Mouse (Mus musculus): ENCODE measurements around the gene E2f2.

Gene E2f2

DNA sequence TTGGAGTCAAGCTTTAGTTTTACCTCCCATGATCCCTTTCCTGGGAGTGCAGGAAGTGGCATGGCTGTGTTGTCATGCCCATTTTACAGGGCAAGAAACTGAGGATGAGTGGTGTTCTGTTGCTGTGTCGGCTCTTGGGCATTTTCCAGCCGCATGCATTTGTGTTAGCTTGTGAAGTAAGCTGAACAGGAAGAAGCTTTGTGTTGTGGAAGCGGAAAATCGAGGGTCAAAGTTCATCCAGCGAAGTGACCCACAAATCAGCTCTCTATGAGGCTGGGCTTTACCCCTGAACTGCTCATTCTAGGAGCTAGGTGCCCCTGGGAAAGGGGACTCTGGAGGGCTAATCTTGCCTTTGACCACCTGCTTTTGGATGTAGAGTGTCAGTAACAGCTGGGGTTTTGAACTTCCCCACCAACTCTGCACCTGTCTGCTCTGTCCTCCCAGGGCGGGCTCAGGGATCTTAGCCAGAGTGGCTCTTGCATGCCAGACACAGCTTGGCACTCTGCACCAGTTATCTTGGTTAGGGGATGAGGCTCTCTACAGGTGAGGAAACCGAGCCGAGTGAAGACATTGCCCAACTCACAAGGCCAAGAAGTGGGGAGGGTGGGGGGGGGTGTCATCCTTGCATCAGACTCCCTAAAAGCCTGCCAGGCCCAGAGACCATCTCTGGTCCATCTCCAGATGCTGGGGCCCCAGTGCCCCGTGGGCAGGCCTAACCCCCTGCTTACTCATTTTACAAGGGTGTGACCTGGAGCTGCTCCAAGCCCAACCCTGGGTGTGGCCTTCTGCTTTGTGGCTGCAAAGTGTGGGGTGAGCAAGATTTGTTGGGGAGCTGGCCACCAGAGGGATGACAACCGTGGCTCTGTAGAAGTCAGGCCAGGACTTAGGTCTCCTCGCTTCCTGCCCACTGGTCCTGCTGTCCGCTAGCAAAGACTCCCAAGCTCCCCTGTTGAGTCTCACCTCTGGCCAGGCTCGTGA lies 2.3 kb downstream of the E2f2 start:
- no peak for DNase-seq (ENCODE audit: low read depth, low spot score)

DNA sequence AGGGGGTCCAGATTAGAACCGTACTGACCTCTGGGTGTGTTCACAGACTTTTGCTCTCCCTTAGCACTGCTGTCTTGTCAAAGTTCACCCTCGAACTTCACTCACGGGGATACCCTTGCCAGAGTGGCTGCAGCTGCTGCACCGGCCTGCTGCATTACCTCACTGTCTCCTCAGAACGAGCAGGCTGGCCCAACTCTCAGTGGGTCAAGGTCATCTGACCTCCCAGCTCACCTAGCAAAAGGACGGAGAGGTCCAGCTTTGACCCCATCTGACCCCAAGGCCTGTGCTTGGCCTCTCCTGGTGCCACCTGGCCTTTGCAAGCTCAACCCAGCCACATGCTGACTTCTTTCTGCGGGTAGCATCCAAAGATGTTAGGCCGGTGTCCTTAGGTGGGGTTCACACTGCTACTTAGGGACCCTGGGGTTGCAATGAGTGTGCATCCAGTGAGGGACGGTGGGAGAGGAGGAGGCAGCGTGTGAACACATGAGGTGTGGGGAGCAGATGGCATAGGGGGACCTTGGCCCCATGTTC lies 3.9 kb downstream of the E2f2 start:
- DNase-seq (ENCODE audit: low read depth, low spot score): no peak

DNA sequence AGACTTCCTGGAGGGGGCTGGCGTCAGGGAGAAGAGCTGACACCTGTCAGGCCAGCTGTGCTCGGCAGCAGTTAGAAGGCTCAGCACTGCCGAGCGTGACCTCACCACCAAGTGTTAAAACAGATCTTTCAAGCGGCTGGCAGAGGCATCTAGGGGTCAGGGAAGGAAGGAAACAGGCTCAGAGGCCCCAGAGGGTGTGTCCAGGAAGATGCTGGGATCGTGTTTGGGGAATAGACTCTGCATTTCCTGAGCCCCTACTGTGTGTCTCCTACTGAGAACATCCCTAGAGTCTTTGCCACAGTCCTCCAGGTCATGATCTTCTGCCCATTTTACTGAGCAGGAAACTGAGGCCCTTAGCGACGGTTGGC lies 5.0 kb downstream of the E2f2 start:
- no peak for DNase-seq (ENCODE audit: low read depth, low spot score)

DNA sequence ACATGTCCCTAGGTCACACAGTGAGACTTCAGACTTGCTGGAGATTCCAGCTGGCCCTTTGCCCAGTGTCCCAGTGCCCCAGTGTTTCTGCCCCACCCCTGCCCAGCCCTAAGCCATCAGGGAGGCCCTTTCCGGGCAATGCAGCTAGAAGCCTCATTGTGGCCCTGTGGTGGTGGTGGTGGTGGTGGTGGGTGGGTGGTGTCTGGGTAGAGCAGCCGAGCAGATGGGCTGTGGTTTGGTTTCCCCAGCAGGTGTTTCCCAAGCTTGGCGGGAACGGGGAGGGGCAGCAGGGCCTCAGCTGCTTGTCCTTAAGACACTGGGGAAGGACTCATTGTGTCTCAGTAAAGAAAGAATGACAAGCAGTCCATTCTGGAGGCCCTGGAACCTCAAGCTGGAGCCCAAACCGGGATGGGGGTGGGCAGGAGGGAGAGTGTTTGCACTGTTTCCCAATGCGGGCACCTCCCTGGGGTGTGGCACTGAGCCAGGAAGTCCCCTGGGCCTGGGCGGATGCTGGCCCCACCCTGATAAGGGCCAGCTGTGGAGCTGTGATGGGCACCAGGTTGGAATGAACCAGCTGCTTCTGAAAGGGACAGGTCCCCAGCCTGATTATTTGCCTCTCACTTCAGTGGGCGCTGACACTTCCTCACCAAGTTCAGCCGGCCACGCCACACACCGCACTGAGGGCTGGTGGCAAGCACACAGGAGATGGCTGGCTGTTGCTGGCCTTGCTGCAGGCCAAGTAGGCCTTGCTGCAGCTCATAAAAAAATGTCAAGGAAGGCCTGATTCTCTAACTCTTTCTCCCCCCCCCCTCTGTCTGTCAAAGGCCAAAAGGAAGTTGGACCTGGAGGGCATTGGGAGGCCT lies 5.6 kb downstream of the E2f2 start:
- no peak for DNase-seq (ENCODE audit: low read depth, low spot score)

DNA sequence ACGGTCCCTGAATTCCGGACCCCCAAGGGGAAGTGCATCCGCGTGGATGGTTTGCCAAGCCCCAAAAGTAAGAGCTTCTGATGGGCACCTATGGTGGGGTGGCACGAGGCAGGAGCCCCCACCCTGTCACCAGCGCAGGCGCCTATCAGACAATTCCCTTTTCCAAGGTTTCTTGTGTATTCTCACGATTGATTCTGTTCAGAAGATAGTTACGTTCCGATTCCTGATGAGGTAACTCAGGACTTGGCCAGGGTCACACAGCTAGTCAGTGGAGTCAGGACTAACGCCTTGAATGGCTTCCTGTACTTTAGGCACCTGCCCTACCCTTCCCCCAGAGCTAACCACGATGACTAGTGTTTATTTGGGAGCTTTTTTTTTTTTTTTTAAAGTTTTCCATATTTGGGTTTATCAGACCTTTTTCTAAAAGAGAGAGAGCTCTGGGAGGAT lies 6.3 kb downstream of the E2f2 start:
- DNase-seq (ENCODE audit: low read depth, low spot score): no peak

DNA sequence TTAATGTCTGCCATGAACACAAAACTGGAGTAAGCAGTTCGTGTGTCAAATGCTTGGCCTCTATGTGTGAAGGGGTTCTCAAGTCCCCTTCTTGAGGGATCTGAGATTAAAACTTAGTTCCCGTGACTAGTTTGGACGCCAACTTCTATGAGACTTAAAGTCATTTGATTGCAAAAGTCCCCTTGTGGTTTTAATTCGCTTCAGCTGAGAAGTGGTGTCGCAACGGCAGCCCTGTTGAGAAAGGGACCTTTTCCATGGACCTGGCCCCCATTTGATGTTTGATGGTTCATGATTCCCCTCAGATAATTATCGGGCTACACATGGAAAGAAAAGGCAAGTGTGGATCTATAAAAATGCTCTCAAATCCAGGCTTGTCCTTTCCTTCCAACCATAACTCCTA lies 7.3 kb downstream of the E2f2 start:
- DNase-seq (ENCODE audit: low read depth, low spot score): no peak

DNA sequence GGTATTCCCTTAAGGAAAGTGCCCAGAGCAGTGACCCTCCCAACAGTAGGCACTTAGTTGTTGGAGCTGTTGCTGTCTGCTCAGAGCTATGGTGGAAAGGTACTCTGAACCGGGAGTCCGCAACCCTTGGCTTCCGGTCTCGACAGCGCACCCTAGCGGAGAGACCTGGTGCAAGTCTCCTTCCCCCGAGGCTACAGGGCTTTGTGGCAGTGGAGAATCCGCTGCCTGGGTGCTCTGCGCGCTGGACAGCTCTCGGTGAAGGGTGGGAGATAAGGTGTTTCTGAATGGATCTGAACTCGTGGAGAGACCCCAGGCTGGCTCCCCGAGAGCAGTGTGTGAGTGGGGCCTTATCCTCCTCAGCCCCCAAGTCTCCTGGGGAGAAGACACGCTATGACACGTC lies 7.8 kb downstream of the E2f2 start:
- DNase-seq (ENCODE audit: low read depth, low spot score): peak; percentile 91

DNA sequence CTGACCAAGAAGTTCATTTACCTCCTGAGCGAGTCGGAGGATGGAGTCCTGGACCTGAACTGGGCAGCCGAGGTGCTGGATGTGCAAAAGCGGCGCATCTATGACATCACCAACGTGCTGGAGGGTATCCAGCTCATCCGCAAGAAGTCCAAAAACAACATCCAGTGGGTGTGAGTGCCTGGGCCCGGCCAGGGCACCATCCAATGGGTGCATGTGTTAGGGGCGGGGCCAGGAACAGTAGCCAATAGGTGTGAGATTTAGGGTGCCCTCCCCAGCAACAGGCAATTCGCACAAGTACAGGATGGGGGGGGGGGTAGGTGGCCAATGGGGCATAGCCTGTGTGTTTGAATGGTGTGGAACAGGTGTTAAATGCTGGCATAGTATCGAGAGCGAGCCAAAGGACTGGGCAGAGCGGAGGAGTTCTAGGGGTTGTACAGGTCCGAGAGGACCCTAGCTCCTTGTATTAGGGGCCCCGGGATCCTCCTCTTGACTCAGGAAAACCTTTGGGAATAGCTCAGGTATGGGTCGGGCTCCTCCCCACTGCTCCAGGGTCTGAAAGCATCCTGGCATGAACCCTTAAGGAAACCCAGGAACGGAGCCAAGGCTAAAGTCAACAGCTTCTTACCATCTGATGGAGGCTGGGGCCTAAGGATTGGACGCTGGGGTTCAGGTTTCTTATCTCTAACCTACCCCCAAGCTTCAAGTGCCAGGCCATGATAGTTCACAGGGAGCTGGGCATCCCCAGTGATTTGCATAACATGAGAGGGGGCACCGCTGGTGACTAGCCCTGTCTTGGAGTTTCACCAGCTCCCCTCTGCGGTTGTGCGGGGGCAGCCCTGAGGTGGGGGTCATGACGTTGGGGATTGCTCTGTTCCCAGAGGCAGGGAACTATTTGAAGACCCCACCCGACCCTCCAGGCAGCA lies 8.5 kb downstream of the E2f2 start:
- DNase-seq (ENCODE audit: low read depth, low spot score): peak; percentile 84

DNA sequence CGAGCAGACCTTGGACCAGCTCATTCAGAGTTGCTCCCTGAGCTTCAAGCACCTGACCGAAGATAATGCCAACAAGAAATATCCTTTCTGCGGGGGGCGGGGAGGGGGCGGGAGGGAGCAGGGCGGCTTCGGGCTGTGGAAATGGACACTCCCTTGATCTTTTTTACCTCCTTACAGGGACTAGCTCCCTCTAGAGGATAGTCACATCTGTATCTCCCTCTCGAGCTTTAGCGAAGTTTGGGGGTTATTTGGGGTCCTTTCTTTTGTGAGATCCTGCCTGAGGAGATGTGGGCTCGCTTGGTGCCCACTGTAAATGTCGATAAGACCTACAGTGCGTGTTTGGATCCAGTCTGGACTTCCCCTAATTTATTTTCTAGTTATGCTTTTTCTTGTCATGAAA lies 9.2 kb downstream of the E2f2 start:
- no peak for DNase-seq (ENCODE audit: low read depth, low spot score)

DNA sequence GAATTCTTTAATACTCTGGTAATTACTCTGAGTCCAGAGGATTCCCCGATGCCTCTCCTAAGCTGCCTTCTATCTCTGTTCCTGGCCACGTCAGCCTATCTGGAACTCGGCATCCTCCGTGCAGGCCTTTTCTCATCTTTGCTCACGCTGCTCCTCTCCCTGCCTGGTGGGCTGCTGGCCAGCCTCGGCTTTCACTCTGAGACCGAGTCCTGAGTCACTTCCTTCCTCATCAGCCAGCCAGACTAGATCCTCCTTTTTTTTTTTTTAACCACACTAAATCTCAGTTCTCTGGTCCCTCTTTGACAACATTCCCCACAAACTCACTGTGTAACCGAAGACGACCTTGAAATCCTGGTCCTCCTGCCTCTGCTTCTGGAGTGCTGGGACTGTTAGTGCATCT lies 13.2 kb downstream of the E2f2 start:
- no peak for DNase-seq (ENCODE audit: low read depth, low spot score)

DNA sequence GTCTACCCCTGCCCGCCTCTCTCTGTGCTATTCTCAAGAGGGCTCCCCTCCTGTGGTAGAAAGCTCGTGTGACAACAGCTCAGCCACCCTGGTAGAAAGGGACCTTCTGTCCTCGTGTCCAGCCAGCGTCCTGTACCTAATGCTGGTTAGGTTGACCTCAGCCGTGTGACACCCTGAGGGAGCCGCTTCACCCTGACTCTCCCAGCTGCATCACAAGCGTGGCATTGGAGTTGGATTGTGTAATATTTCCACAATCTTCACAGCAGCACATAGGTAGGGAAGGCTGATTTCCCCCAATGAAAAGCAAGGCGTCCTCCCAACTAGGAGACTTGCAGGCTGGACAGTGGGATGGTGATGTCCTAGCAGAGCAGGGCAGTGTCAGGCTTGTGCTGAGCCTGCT lies 14.1 kb downstream of the E2f2 start:
- no peak for DNase-seq (ENCODE audit: low read depth, low spot score)

DNA sequence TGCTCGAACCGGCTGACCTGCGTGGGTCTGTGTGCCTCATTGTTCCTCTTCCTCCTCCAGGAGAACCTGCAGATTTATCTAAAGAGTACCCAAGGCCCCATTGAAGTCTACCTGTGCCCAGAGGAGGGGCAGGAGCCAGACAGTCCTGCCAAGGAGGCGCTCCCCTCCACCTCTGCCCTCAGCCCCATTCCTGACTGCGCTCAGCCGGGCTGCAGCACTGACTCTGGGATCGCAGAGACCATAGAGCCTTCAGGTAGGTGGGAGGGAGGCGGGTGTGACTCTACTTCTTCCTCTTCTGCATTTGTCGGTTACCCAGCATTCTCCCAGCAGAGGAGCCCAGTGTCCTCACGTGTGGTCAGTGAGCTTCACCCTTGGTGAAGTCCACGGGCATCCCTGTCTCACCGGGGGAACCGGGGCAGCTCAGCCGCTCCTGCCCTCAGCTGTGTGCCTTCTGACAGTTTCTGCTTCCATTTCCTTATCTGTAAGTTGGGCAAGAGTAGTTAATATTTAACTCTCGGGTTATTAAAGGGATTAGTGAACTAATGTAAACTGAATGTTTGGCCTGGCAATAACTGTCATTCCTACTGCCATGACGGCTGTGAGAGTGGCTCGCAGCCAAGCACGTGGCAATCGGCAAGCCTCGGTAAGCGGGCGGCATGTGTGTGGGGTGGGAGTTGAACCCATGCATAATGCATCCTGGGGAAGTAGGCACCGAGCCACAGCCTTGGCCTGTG lies 14.7 kb downstream of the E2f2 start:
- no peak for DNase-seq (ENCODE audit: low read depth, low spot score)

DNA sequence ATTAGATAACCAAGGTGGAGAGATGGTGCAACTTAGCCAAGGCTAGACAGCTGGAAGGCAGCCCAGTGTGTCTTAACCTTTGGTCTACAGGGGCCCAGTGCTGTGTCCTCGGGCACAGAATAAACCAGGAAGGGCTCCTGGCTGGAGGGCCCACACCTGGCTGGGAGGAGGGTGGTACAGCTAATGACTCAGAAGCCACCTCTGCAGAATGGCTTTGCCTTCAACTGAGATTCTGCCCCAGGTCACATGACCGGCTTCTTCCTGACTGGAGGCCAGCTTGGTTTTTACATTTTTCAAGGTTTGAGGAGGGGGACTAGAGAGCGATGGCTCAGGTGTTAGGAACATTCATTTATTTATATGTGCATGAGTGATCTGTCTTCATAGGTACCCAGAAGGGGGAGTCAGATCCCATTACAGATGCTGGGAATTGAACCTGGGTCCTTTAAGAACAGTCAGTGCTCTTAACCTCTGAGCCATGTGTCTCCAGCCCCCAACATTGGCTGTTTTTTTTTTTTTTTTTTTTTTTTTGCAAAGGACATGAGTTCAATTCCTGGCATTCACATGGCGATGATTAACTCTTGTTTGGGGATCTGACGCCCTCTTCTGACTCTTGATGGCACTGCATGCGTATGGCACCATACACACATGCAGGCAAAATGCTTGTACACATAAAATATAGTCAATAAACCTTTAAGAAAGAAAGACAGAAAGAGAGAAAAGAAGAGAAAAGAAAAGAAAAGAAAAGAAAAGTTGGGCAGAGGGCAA lies 17.0 kb downstream of the E2f2 start:
- DNase-seq (ENCODE audit: low read depth, low spot score): no peak

DNA sequence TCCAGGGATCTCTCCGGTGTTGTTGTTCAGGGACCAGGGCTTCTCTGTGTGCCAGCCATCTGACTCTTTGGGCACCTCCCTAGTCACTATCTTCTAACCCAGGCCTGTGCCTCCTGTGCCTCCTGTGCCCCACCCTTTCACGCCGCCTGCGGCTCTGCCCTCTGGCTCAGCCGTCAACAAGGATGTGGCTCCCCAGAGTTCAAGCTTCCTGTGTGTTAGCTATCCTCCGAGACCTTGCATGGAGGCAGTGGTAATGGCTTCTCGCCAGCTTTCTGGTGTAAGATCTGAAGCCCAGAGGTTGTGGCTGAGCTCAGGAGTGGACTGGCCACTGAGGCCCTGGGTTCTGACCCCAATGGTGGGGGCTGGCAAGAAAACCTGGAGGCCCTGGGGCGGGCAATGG lies 17.7 kb downstream of the E2f2 start:
- DNase-seq (ENCODE audit: low read depth, low spot score): no peak

DNA sequence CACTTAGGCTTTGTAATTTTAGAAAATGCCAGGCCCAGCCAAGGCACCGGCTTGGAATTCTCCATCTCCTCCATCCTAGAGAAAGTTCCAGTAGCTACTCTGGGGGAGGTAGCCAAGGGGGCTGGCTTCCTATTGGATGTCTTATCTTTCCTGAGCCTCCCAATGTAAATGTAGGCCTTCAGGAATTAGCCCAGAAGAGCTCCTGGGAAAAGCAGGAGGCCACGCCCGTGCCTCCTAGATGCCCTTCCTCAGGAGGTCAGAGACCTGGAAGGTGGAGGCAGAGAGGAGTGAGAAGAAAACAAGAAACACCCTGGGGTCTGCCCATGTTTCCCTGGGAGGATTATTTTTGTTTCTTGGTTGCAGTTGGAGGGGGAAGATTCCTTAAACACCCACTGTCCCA lies 21.4 kb downstream of the E2f2 start:
- no peak for DNase-seq (ENCODE audit: low read depth, low spot score)

DNA sequence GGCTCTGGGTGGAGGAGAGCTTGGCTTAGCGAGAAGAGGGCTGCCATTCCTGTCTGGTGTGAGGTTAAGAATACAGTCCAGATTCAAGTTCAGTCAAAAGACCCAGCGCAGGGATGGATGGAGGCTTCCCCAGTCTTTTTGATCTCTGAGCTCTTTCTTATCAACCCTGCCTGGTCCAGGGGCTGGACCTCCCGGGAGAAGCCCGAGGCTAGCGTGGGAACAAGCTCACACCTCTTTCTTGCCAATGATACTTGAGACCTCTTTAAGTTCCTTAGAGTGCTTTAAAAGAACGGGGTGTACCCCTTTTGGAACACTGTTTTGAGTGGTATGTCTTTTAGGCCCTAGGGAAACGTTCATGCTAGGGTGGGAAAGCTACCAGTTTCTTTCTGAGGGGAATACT lies 22.8 kb downstream of the E2f2 start:
- DNase-seq (ENCODE audit: low read depth, low spot score): no peak

DNA sequence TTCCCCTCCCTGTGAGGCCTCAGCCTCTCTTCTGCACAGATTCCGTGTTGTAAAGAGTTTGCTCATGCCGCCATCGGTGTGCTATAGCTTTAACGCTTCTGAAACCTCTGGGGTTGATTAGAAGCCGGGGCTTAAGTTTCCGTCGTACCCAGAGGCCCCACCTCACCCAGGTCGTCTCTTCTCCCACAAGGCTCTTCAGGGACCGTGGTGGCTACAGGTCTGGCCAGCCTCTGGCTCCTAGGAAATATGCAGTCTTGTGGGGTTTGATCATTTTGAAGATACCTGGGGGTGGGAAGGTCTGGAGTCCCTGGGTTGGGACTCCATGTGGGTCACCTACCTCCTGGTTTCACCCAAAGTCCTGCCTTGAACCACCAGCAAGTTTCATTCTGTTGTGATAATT lies 23.4 kb downstream of the E2f2 start:
- no peak for DNase-seq (ENCODE audit: low read depth, low spot score)

DNA sequence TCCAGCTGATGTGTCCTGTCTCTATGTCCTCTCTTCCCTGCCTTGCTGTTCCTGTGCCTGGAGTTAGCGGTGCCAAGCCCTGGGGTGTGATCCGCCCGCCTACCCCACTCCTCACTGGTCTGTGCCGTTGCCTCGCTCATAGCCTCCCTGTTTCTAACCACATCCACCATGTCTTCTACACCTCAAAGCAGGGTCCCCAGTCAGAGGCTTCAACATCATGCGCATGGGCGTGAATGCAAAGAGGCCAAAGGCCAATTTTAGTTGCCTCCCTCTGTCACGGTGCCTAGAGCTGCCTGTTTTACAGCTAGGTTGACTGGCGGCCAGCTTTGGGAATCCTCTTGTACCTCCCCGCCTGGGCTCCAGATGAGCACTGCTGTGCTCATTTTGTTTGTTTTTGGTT lies 24.0 kb downstream of the E2f2 start:
- no peak for DNase-seq (ENCODE audit: low read depth, low spot score)

DNA sequence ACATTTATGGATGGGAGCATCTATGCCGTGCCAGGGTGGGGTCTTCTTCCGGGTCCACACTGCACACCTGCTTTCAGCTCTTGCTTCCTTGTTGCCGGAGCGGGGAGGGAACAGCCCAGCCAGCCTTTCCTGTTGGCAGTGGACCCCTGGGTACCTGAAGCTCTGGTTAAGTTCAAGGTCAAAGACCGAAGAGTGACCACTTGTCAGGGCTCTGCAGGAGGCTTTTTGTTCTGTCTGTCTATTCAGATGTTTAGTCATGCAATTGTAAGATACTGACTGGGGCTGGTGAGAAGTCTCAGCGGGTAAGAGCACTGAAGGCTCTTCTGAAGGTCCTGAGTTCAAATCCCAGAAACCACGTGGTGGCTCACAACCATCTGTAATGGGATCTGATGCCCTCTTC lies 26.7 kb downstream of the E2f2 start:
- DNase-seq (ENCODE audit: low read depth, low spot score): no peak

Measured in mesoderm, embryonic 11.5 days (tissue).